Mouse (Mus musculus): ENCODE results near the gene Mdh1. TPM values are rescaled to one million over a fixed set of nuclear protein-coding genes. Genes with fewer than 3 reads are reported as not detected.
A peak's percentile ranks its signal among the peaks of the same experiment; 100 is the strongest.

The Mdh1 gene
- polyA plus RNA-seq (2017; shearing (Covaris generic)): 100 to 1,000 TPM; 426 to 477 TPM

DNA sequence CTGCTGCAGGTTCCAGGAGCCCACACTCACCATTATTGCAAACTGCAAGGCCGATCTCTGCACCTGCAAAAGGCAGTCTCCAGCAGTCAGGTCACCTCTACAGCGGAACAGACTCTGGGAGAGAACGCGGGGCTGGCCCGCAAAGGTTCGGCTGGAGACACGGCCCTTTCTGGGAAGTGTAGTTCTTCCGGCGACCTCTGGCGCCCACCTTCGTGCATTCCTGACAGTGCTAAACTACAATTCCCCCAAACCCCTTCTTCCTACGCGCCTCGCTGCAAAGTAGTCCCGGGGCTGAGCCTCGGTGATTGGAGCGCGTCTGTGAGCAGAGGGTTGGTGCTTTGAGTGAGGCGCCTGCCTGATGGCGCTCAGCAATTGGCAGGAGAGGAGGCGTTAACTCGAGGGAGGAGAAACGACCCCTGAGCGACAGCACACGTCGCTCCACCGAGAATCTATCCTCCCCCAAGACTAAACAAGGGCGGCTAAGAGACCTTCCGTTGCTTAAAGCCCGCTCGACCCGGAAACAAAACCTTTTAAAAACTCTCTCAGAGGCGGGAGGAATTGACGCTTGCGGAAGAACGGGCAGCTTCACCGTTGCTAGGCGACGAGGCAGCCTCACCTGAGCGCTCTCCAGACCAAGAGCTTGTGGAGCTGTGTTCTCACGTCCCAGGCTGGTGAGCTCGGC is at the start of gene Mdh1, which contains the start of gene Wdpcp:
Gene Mdh1 (minus strand): TSS at position 668 of the 682 bp plus-strand sequence.
Gene Wdpcp (plus strand): TSS at position 536 of the 682 bp plus-strand sequence.
- peak; percentile 90 for ATAC-seq

DNA sequence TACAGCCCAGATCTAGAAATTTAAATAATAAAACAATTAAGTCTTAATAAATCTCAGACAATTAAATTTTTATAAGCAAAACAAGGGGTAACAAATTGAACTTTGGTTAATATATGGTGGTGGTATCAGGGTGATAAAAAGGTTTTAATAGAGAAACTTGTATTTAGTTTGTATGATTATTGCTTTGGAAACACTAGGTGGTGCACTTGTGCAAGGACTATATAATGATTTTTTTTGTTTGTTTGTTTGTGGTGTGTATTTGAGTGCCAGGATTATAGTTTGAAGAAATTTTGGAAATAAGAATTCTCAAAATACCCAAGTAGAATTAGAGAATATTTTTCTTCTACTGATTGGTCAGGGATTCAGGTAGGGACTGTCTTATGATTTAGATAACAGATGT is 43.7 kb upstream of the Mdh1 start:
- ATAC-seq: no peak

DNA sequence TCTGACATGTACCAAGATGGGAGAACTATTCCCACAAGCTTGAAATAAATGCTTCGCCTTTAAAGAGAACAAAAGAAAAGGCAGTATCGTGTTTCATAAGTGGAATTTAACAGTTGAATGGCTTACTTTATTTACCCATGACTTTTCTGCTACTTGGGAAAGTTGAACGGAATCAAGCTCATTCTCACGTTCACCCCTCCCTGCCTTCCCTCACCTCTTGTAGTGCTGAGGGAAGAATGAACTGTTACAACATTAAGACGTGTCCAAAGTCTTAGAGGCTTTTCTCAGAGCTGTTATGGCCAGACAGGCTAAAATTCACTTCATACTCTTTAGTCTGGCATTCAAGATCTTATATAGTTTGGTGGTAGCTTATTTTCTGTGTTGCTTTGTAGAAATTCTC is 30.3 kb upstream of the Mdh1 start:
- no peak for ATAC-seq

DNA sequence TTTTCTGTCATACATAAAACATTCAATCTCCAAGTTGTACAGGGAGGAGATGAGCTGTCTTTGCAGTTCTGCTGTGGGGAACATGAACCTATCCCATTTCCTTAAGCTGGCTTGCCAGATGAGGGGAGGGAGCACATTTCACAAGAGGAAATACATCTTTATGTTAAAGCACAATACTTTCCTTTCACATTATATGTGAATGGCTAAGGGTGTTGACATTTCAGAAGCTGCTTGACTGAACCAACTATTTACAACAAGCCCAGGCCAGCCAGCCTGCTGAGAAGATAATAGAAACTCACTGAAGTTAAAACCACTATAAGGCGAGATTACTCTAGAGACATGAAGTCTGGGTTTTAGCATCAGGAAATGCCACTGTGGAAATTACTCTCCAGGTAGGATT is 11.1 kb upstream of the Mdh1 start:
- no peak for ATAC-seq

DNA sequence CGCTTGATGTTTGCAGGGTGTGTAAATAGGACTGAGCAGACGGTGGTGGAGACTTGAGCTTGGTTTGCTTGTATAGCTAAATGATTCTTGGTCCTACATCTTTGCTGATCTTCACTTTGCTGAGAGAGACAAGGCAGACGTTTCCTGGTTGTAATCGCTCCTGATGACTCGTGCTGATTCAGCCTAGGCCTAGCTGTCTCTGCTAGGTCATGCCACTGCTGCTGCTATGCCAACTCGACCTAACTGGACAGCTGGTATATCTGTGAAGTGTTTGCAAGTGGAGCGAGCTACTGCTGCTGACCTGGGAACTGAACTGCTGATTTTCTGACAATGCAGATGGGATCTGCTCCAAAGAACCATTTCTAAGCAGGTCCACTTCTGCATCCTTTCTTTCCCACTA is 9.3 kb upstream of the Mdh1 start:
- ATAC-seq: no peak

DNA sequence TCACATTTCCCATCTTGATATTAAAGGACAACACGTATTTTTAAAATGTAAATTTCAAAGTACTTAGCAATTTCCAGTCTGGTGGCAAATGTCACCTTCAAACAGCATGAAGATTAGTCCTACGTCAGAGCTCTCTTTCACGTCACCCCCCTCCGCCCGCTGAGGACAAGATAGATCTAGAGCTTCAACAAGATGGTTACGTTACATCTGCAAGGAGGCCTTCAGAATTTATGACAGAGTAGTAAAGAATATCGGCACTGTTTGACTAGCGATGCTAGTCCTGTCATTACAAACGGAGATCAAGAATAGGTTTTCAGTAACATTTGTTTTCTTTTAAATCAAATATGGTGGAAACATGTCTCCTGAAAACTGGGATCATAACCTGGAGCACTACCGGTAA is 1.2 kb downstream of the Mdh1 start:
- no peak for ATAC-seq

DNA sequence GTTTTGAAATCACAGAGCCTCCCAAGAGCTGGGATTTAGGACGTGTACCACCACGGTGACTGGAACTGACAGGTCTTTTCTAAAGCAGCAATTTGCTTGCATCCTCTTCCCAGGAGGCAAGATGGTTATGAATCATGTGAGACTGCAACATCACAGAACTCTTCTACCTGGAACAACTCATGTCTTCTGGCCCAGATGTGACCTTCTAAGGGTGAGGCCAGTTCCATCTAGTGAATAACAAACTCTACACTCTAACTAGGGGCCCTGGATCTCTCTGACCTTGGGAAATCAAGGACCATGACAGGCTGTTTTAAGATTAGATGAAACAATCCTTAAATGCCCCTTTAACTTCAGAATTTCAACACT is 2.1 kb downstream of the Mdh1 start:
- ATAC-seq: no peak

DNA sequence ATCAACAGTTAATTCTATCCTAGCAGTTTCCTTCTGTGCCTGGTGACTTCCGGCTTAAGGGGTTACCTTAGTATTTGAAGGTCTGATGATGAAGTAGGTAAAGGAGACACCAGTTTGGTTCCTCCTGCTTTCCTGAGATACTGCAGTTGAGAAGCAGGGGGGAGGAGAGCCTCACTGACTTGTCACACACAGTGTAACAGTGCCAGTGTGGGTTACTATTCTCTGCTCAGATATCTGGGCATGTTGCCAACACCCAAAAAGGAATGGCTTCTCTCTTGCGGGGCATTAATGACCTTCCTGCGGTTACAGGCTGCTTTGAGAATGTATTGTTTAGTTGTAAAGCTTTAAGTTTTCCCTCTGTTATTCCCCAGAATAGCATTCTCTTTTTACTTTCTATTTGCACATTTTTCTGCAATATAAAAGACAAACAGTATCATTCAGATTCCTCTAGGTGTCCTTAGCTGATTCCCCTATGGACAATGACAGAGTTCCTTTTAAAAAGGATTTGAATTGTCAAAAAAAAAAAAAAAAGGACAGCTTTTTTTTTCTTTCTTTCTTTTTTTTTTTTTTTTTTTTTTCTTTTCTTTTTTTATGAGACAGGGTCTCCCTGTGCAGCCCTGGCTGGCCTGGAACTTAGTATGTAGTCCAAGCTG is 2.6 kb downstream of the Mdh1 start:
- ATAC-seq: peak; percentile 4

DNA sequence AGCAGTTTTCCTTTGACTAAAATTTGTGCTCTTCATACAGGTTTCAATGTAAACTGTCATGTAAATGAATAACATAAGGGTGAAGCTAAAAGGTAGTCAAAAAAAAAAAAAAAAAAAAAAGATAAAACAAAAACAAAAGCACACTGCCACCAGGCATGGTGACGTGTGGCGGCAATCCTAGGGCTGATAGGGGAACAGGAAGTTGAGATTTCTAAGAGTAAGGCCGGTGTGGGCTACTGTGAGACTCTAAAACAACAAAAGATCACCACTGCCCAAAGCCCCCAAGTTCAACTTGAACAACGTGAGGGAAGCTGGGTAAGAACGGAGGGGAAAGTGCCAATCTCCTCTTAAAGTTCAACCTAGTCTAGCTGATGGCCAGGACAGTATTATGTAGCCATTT is 3.2 kb downstream of the Mdh1 start:
- peak; percentile 16 for ATAC-seq

DNA sequence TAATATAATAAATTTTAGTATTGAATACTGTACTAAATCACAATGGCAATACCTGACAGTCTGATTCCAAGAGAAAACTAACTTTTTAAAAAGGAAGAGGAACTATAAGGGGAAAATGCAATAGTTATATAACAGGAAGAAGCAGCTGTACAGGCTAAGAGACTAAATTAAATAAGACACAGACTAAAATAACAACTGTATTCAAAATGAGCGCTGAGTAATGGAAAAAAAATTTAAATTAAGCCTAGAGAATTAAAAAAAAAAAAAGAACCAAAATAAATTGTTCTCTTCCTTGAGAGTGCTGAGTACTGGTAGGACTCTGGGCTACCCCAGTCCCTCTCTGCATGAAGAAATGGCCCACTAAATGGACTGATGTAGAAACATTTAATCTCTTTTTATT is 4.4 kb downstream of the Mdh1 start:
- no peak for ATAC-seq

DNA sequence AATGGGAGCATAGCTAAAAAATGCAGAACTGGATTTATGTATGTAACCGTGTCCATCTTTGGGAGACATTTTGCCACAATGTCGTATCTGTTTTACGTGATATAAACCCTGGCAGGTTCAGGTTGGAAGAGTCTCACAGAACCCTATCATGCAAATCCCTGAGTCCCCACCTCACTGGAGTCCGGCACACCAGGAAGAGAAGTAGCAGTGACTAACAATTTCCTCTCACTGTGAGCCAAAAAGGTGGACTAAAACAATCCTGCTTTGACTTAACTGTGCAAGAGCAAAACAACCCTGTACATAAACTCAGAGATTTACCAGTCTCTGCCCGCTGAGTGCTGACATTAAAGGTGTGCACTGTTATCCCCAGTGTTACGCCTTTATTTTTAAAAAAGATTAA is 5.2 kb downstream of the Mdh1 start:
- no peak for ATAC-seq

DNA sequence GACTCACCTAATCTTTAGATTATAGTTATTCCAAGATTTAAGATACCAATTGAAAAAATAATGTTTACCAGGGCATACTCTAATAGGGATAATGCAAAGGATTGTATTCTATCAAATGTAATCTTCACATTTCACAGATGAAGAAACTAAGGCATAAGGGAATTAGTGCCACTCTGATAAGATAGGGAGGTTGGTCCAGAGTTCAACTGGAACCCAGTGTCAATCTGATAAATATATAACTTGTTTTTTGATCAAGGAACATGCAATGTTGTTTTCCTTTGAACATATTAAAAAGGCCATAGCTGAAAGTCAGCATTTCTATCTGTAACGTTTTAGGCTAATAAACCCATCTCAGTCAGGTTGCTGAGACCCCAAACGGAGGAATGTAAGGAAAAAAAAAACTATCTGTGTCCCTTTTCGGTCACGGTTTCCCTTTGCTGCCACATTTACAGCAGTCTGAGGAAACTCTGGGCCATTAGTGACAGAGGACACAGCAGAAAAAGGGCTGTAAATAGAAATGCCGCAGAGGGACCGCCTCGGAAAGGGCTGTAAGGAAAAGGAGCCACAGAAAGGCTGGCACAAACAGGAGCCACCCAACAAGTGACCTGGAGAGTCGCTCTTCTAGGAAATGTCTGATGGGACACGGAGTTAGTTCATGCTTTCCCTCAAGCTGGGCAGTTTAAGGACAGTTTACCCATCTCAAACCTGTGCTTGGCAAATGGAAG is 7.3 kb downstream of the Mdh1 start:
- no peak for ATAC-seq

DNA sequence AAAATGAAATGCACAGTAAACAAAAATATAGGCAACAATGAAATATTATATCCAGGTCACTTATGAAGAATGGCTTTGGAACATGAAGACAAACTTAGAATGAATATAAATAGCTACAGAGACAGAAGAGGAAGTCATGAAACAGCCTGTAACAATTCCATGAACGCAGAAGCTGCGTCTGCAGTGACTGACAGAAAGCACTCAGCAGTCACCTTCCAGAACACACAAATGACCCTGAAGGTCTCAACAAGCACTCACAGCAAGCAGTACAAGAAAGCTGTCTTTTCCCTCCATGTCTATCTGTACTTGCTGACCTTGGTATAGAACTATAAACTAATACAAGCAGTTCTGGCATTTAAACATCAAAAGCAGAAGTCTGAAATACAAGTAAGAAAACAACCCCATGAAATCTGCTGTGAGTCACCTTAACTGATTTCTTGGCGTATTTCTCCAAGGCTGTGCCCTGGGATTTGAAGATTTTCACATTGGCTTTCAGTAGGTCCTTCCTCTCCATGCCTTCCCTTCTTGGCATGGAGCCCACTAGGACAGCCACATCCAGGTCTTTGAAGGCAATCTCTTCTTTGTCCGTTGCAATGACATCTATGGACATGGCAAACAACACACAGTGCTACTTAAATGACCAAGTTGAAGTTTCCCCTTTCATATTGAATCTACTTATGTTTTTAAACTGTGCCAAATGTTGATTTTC is 8.4 kb downstream of the Mdh1 start:
- ATAC-seq: no peak

DNA sequence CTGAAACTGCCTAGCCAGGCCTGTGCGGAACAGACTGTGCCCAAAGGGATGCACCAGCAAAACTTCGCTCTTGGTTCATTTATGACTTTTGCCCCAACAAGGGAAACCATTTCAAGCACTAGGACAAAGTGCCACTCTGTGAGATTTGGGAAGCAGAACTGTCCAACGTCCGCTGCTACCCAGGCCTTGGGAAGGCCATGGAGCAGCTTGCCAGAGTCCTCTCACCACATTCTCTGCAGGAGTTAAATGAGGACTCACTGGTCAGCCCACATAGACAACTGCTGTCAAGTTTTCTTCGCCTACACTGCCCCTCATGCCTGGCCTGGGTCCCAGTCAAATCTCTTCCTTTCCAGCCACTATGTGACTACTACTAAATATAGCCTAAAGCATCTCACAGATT is 10.8 kb downstream of the Mdh1 start:
- no peak for ATAC-seq

DNA sequence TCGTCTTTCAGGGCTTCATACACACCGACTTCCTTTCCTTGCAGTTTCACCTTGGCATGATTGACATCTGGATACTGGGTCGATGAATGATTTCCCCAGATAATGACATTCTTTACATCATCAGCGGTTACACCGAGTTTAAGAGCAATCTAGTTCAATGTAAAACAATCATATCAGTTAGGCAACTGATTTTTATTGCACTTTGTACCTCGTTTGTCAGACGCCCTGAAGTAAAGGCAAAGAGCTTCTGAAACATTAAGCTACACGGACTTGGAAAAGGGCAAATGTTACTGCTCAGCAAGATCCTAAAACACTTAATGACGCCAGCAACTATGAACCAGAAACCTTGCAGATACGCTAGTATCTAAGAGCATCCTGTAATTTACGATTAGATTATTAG is 12.4 kb downstream of the Mdh1 start:
- no peak for ATAC-seq

DNA sequence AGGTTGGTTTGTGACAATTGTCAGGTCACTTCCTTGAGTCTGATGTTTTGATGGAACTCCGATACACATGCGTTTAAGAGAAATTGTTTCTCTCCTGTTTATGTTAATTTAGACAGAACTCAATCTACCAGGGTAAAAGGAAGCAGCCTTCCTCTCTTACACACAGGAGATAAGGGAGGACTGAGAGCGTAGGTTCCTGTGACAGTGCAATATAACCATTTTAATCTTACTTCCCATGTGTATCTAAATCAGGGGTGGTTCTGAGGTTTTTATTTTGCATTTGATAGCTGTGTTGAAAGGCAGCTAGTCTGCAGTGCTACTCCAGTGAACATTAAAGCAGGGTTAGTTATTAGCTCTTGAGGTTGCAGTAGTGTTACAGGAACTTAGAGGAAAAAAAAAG is 20.1 kb downstream of the Mdh1 start:
- ATAC-seq: peak; percentile 29

DNA sequence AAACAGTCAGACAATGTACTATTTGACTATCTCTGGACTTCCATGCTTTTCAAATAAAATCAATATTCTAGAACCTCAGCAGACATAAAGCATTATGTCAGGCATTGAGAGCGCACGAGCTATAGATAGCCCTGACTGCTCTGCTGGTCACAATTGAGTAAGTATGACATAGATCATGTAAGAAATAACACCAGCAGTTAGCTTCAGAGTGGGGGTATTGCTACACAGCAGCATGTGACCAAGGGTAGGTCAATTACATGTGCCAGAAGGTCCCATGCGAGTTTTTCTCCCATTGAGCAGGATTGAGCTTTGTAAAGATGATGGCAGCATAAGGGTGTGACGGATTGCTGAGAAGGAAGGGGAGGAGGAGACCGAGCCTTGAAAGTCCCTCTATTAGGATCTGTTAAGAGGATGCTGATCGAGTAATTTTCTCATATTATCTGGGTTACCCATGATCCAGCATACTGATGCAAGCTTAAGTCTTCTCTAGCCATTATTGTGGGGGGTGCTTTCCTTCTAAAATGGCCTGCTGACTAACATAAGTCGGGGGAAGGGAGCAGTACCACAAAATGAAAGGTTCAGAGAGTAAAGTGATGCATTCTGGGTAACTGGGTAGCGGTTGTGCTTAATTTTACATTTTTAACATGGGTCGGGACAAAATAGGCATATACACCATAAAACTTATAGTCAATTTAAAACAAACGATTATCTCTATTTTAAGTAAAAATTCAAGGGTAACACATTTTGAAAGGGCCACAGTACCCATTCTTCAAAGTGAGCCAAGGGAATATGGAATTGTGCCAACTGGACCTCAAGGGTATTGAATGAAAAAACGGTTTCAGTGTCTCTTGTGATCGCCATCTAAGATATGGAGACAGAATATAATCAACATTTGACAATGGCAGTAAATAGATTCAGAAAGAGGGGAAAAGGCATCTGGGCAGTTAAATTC is 21.7 kb downstream of the Mdh1 start:
- ATAC-seq: no peak

DNA sequence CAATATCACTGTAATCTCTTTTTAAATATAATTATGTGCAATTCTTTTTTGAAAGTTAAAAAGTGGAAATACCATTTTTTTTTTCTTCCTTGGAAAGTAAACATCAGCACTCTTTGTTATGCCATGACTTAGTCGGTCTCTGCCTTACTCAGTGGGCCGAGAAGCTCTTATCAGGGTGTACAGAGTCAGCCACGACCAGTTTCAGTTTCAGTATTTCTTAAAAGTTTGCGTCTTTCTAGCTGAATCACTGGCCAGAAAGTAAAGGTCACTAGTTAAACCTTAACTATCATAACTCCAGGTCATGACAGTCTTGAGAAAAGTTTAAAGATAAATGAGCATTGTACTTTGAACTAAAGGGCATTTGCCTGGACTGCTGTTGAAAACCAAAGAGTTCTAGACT is 22.4 kb downstream of the Mdh1 start:
- peak; percentile 70 for ATAC-seq

DNA sequence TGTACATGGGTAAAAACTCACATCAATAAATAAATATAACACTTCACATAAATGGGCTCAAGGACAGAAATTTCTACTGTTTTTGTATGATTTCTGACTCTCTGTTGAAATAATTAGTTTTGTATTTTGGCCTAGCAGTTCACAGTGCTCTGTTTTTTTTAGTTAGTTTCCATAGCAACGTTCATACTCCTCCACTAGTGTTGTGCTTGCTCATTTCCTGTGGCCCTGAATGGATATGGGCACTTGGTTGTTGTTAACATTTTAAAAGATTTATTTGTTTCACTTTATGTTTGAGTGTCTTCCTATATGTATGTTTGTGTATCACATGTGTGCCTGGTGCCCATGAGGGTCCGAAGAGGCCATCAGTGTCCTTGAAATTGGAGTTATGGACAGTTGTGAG is 23.1 kb downstream of the Mdh1 start:
- peak; percentile 84 for ATAC-seq

DNA sequence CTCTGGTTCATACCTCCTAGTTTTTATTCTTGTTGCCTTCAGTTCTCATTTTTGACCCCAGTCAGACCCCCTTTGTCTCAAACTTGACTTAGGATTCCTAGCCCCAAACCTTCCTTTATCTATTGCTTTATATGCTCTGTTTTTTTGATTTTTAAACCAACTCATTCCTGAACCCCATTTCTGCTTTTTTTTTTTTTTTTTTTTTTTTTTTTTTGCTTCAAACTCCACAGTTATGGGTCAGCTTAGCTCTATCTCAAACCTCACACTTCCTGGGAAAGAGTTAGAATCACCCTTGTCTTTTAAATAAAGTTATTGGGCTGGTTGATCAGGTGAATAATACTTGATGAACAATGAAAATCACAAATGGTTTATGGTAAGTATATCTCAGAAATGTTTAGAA is 24.6 kb downstream of the Mdh1 start:
- no peak for ATAC-seq

DNA sequence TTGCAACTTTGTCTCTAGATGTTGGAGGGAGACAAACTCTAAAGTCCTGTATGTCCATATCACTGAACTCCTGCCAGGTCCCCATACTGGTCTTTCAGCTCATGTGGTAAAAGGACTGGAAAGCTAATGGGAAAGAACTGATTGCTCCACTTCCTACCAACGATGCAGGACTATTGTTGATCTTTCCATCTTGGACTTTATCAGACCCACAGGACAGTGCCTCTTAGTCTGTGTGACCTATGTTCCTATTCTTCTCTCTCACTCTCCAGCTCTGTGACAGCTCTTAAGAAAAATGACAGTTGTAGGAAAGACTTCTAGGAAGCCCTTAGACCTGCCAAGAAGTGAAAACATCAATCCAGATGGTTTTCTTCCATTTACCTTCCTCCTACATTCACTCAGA is 25.5 kb downstream of the Mdh1 start:
- ATAC-seq: no peak

DNA sequence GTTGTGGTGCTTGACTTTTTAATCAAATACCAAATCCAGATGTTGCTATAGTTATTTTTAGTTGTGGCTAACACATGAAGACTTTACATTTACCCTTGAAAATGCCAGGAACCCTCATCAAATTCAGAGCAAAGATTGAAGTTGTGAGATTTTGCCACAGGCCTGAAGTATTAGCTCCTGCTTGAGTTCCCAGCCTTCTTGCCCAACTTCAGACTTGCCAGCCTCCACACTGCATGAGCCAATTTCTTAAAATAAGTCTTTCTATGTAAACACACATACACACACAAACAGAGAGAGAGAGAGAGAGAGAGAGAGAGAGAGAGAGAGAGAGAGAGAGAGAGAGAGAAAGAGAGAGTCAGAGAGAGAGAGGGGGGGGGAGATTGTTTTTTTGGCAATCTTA is 26.2 kb downstream of the Mdh1 start:
- ATAC-seq: no peak

Measured in CD4-positive, CD25-positive, alpha-beta regulatory T cell, adult 4 months (primary cell).